ENCODE assay signal across 21 mouse cellular contexts in the genomic region with DNA sequence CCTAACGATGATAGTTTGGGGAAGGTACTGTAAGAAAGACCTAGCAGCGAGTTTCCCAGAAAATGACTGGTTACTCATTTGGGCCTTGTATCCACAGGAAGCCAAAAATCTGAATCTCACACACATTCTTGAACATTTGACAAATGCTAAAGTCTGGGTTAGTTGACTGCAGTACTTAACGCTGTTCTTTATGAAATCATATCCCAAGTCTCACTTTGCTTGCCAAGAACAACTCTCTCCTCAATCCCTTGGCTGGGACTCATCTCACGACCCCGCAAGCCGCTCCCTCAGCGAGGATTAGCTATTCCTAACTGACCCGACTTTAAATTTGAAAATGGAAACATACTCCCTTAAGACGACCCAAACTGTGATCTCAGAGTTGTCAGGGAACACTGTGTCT. TPM values are rescaled to one million over a fixed set of nuclear protein-coding genes. Genes with fewer than 3 reads are reported as not detected.
A peak's percentile ranks its signal among the peaks of the same experiment; 100 is the strongest.
DNase-seq lines count a peak whose midpoint lies in the region; TF ChIP-seq lines count a peak whose summit lies in the region.
"Had no signal": no experiment of that assay in that cellular context is flagged by ENCODE, and none has a peak within 500 bp of the region (broad histone marks: within the 10 kb centered on the region; RNA-seq: fewer than 3 reads in every experiment).

No protein-coding gene starts in this region.

- H3K27me3 ChIP-seq in kidney, adult 2 months (replicated peaks; ENCODE audit: control insufficient read depth, insufficient read depth, low read length), result no peaks in the 10 kb centered on the region
- H3K27me3 ChIP-seq in myocyte (ENCODE audit: control insufficient read depth, insufficient read depth, insufficient read length), result no peaks in the 10 kb centered on the region
- H3K27me3 ChIP-seq: forebrain, embryonic 12.5 days; hindbrain, embryonic 12.5 days; limb, embryonic 15.5 days; liver, embryonic 15.5 days had no signal

- H3K4me2 ChIP-seq in myocyte (ENCODE audit: low read depth), result peak overlapping the region; percentile 40
- H3K4me2 ChIP-seq: forebrain, embryonic 12.5 days; hindbrain, embryonic 12.5 days; limb, embryonic 15.5 days; liver, embryonic 15.5 days had no signal

- peak overlapping the region; percentile 24 for H3K27ac ChIP-seq in gastrocnemius, adult 2 months
- no peak overlapping the region for H3K27ac ChIP-seq in kidney, adult 2 months (ENCODE audit: insufficient read depth, low read depth, low read length)
- H3K27ac ChIP-seq: forebrain, embryonic 12.5 days; hindbrain, embryonic 12.5 days; limb, embryonic 15.5 days; liver, embryonic 15.5 days had no signal

- TF ChIP-seq CTCF in gastrocnemius, adult 2 months (IDR thresholded peaks at IDR 0.05), result no peak
- TF ChIP-seq CTCF in kidney, adult 2 months (conservative IDR thresholded peaks at IDR 0.05; ENCODE audit: insufficient read depth, insufficient read length, low read depth, low read length), result no peak

- H3K79me2 ChIP-seq in myocyte (ENCODE audit: control insufficient read depth, insufficient read depth), result no peaks in the 10 kb centered on the region

- no peak overlapping the region for H3K4me3 ChIP-seq in gastrocnemius, adult 2 months
- H3K4me3 ChIP-seq in kidney, adult 2 months (ENCODE audit: insufficient read depth, low read depth, low read length), result no peak overlapping the region
- H3K4me3 ChIP-seq in myocyte, result no peak overlapping the region
- H3K4me3 ChIP-seq: forebrain, embryonic 12.5 days; hindbrain, embryonic 12.5 days; limb, embryonic 15.5 days; liver, embryonic 15.5 days; megakaryocyte, embryonic 14.5 days had no signal

- H3K4me1 ChIP-seq in kidney, adult 2 months (ENCODE audit: control insufficient read depth, insufficient read depth, low read length), result peaks cover 7% of the 10 kb centered on the region; the same call in 1 of the 2 replicates
- H3K4me1 ChIP-seq: liver, embryonic 15.5 days had no signal

- DNase-seq in gastrocnemius, adult 2 months, result no peak
- no peak for DNase-seq in gastrocnemius, adult 8-10 months (ENCODE audit: low spot score in 2 of 2)
- DNase-seq in kidney, adult 2 months, result peak; percentile 32
- DNase-seq in kidney, postnatal 14 days, result no peak
- peak; percentile 53 for DNase-seq in NIH3T3 (ENCODE audit: low read depth)
- no peak for DNase-seq in left cerebral cortex, postnatal 36 days (ENCODE audit: low spot score in 2 of 2)
- DNase-seq: adrenal gland, postnatal 25 days; cerebellum, adult 11-12 months; cerebellum, postnatal 14 days; embryo, embryonic 11 days; kidney, adult 18-20 months; lung, postnatal 14 days; midbrain, embryonic 14.5 days; thymus, postnatal 25 days had no signal

- H3K36me3 ChIP-seq in kidney, adult 2 months (ENCODE audit: control insufficient read depth, insufficient read depth, low read length), result no peaks in the 10 kb centered on the region
- no peaks in the 10 kb centered on the region for H3K36me3 ChIP-seq in myocyte (ENCODE audit: control insufficient read depth, insufficient read depth)
- H3K36me3 ChIP-seq: forebrain, embryonic 12.5 days; G1E; hindbrain, embryonic 12.5 days; limb, embryonic 15.5 days; liver, embryonic 15.5 days had no signal

- intact Hi-C loops in gastrocnemius, adult 2 months (cut with DNase I), result no loop called here
- intact Hi-C loops in left cerebral cortex, postnatal 36 days (cut with DNase I), result no loop called here

- no peak overlapping the region for H3ac ChIP-seq in myocyte (ENCODE audit: control insufficient read depth, insufficient read length)

- 58% methylated on average over 9 of the region's 9 CpGs for WGBS in kidney, adult 2 months

- no peak for TF ChIP-seq POLR2A in kidney, adult 2 months (IDR thresholded peaks at IDR 0.05; ENCODE audit: low read depth, low read length)
- TF ChIP-seq POLR2A in myocyte (IDR thresholded peaks at IDR 0.05; ENCODE audit: insufficient read length, low read depth), result no peak

TF ChIP-seq in myocyte, 11 proteins besides CTCF, POLR2A, EP300 and RAD21:
- no peak for TF ChIP-seq TCF3 (IDR thresholded peaks at IDR 0.05; ENCODE audit: insufficient read length, low read depth)
- TF ChIP-seq POLR2AphosphoS2 (IDR thresholded peaks at IDR 0.05; ENCODE audit: insufficient read length, low read depth), result no peak
- TF ChIP-seq E2F4 (IDR thresholded peaks at IDR 0.05; ENCODE audit: insufficient read depth), result no peak
- TF ChIP-seq CEBPB (IDR thresholded peaks at IDR 0.05; ENCODE audit: insufficient read depth, poor library complexity, severe bottlenecking), result no peak
- no peak for TF ChIP-seq MYOG (IDR thresholded peaks at IDR 0.05; ENCODE audit: control insufficient read depth in 1 of 3, insufficient read depth in 1 of 3, insufficient read length in 2 of 3, low read depth in 2 of 3)
- TF ChIP-seq MYOD1 (IDR thresholded peaks at IDR 0.05; ENCODE audit: control insufficient read depth in 1 of 3, insufficient read length in 2 of 3, low read depth in 2 of 3), result no peak
- no peak for TF ChIP-seq TCF12 (IDR thresholded peaks at IDR 0.05; ENCODE audit: insufficient read depth, poor library complexity, severe bottlenecking)
- TF ChIP-seq MAX (IDR thresholded peaks at IDR 0.05; ENCODE audit: low read depth), result no peak
- no peak for TF ChIP-seq REST (IDR thresholded peaks at IDR 0.05; ENCODE audit: insufficient read depth, insufficient read length)
- TF ChIP-seq SRF (IDR thresholded peaks at IDR 0.05; ENCODE audit: control insufficient read depth, insufficient read length, low read depth), result no peak
- no peak for TF ChIP-seq USF1 (IDR thresholded peaks at IDR 0.05; ENCODE audit: low read depth)

RNA-seq across cellular contexts. Expression of gene Skap2, which starts 54.8 kb away (rescaled TPM):
- 1 to 10 TPM; 1.9 to 4.0 TPM for total RNA-seq in gastrocnemius, adult 2 months (2021)
- 1 to 10 TPM; 2.9 to 6.1 (median 3.1) TPM for total RNA-seq in gastrocnemius, adult 8-10 months (2022)
- polyA plus RNA-seq in kidney, adult 2 months (2012; rRNA removed), result 12.4 and 22.2 TPM in 2 replicates
- polyA plus RNA-seq in myocyte (2012; fragmentation: generic; extraction: Trizol), result 25.6 TPM
- total RNA-seq in left cerebral cortex, postnatal 36 days (2021), result 10 to 100 TPM in 1 of 2 experiments, 1 to 10 TPM in 1; 8.5 to 10.5 TPM

Comparison
In these comparisons a context has a peak if more than half of its experiments do, and no peak if none do; other contexts are left out.
1. DNase-seq: peak in kidney, adult 2 months (single experiment) and NIH3T3 (single experiment); none in gastrocnemius, adult 2 months (single experiment), gastrocnemius, adult 8-10 months (0 of 2), kidney, postnatal 14 days (single experiment) and left cerebral cortex, postnatal 36 days (0 of 2).